Mouse (Mus musculus): ENCODE data around the gene Fnip2. TPM values are rescaled to one million over a fixed set of nuclear protein-coding genes. Genes with fewer than 3 reads are reported as not detected.

The Fnip2 gene
- polyA plus RNA-seq (2014; fragmentation: Nextera tagmentation; extraction: Ambion mirVana) = 5.9 and 7.4 TPM in 2 replicates

GRCm38 (mm10) chr3:79567703-79568362 lies at the start of gene Fnip2:
Fnip2 (minus strand) TSS chr3:79567796.
- no peaks in the 10 kb centered on the region for H3K36me3 ChIP-seq (ENCODE audit: control insufficient read depth, insufficient read depth, low read length)

GRCm38 (mm10) chr3:79609886-79610285 lies 42.3 kb upstream of the Fnip2 start:
- H3K36me3 ChIP-seq (ENCODE audit: control insufficient read depth, insufficient read depth, low read length) = peaks cover 21% of the 10 kb centered on the region
- H3K4me3 ChIP-seq (ENCODE audit: low read depth, low read length) = no peak overlapping the region
- no peak overlapping the region for H3K27ac ChIP-seq (ENCODE audit: low read length)
- no peaks in the 10 kb centered on the region for H3K9me3 ChIP-seq (ENCODE audit: control insufficient read depth, low read depth, low read length)
- ATAC-seq (ENCODE audit: insufficient number of reproducible peaks, insufficient read depth, low FRiP score, low read depth) = no peak
- no peaks in the 10 kb centered on the region for H3K27me3 ChIP-seq (ENCODE audit: control insufficient read depth, insufficient read depth, low read length)
- WGBS = 86% methylated on average over 2 of the region's 2 CpGs
- no peak overlapping the region for H3K4me2 ChIP-seq (replicated peaks; ENCODE audit: low read depth, low read length)
- no peaks in the 10 kb centered on the region for H3K4me1 ChIP-seq (ENCODE audit: control insufficient read depth, insufficient read depth, low read length)
- no peak overlapping the region for H3K9ac ChIP-seq (replicated peaks; ENCODE audit: low read depth, low read length)

More at GRCm38 (mm10) chr3:79567703-79568362, at the start of gene Fnip2:
- Histone ChIP-seq H3K4me1 (ENCODE audit: control insufficient read depth, insufficient read depth, low read length) (0 out of 2 replicates have a peak, but pooled peaks cover 4% of the 10 kb centered on the region), H3K27ac (ENCODE audit: low read length) (peak within 1 kb of the TSS; percentile 72; the same call in 1 of the 2 replicates), H3K9me3 (ENCODE audit: control insufficient read depth, low read depth, low read length) (no peaks in the 10 kb centered on the region), H3K4me3 (ENCODE audit: low read depth, low read length) (peak within 1 kb of the TSS; percentile 82), H3K27me3 (ENCODE audit: control insufficient read depth, insufficient read depth, low read length) (no peaks in the 10 kb centered on the region), H3K9ac (replicated peaks; ENCODE audit: low read depth, low read length) (peak within 1 kb of the TSS; percentile 76), H3K4me2 (replicated peaks; ENCODE audit: low read depth, low read length) (peak within 1 kb of the TSS; percentile 93)
- ATAC-seq (ENCODE audit: insufficient number of reproducible peaks, insufficient read depth, low FRiP score, low read depth) = peak; percentile 96
- under 1% methylated on average over 55 of the region's 55 CpGs for WGBS

GRCm38 (mm10) chr3:79595468-79595867 lies 27.9 kb upstream of the Fnip2 start:
- H3K36me3 ChIP-seq (ENCODE audit: control insufficient read depth, insufficient read depth, low read length) = peaks cover 54% of the 10 kb centered on the region
- WGBS = 92% methylated on average over 7 of the region's 7 CpGs

GRCm38 (mm10) chr3:79591793-79592471 lies 24.3 kb upstream of the Fnip2 start:
- Histone ChIP-seq H3K9me3 (ENCODE audit: control insufficient read depth, low read depth, low read length) (no peaks in the 10 kb centered on the region), H3K9ac (replicated peaks; ENCODE audit: low read depth, low read length) (peak overlapping the region; percentile 86), H3K4me2 (replicated peaks; ENCODE audit: low read depth, low read length) (peak overlapping the region; percentile 76), H3K27ac (ENCODE audit: low read length) (peak overlapping the region; percentile 89), H3K4me1 (ENCODE audit: control insufficient read depth, insufficient read depth, low read length) (peaks cover 5% of the 10 kb centered on the region; the same call in 1 of the 2 replicates), H3K27me3 (ENCODE audit: control insufficient read depth, insufficient read depth, low read length) (no peaks in the 10 kb centered on the region), H3K4me3 (ENCODE audit: low read depth, low read length) (peak overlapping the region; percentile 85), H3K36me3 (ENCODE audit: control insufficient read depth, insufficient read depth, low read length) (peaks cover 25% of the 10 kb centered on the region)
- no peak for ATAC-seq (ENCODE audit: insufficient number of reproducible peaks, insufficient read depth, low FRiP score, low read depth)
- WGBS = 3% methylated on average over 15 of the region's 15 CpGs

More at GRCm38 (mm10) chr3:79595468-79595867, 27.9 kb upstream of the Fnip2 start:
- ATAC-seq (ENCODE audit: insufficient number of reproducible peaks, insufficient read depth, low FRiP score, low read depth) = no peak
- Histone ChIP-seq H3K4me2 (replicated peaks; ENCODE audit: low read depth, low read length) (no peak overlapping the region), H3K4me3 (ENCODE audit: low read depth, low read length) (no peak overlapping the region), H3K27ac (ENCODE audit: low read length) (no peak overlapping the region), H3K27me3 (ENCODE audit: control insufficient read depth, insufficient read depth, low read length) (no peaks in the 10 kb centered on the region), H3K9me3 (ENCODE audit: control insufficient read depth, low read depth, low read length) (no peaks in the 10 kb centered on the region), H3K9ac (replicated peaks; ENCODE audit: low read depth, low read length) (no peak overlapping the region), H3K4me1 (ENCODE audit: control insufficient read depth, insufficient read depth, low read length) (peaks cover 5% of the 10 kb centered on the region; the same call in 1 of the 2 replicates)

- H3K9me3 ChIP-seq (ENCODE audit: control insufficient read depth, low read depth, low read length) = no peaks in the 10 kb centered on the region
- peak; percentile 82 for ATAC-seq (ENCODE audit: insufficient number of reproducible peaks, insufficient read depth, low FRiP score, low read depth)
- WGBS = 2% methylated on average over 63 of the region's 63 CpGs
- peak within 1 kb of the TSS; percentile 89 for H3K27ac ChIP-seq (ENCODE audit: low read length)
- peaks cover 17% of the 10 kb centered on the region for H3K36me3 ChIP-seq (ENCODE audit: control insufficient read depth, insufficient read depth, low read length)
- peak within 1 kb of the TSS; percentile 85 for H3K4me3 ChIP-seq (ENCODE audit: low read depth, low read length)
- peak within 1 kb of the TSS; percentile 76 for H3K4me2 ChIP-seq (replicated peaks; ENCODE audit: low read depth, low read length)
- H3K27me3 ChIP-seq (ENCODE audit: control insufficient read depth, insufficient read depth, low read length) = no peaks in the 10 kb centered on the region
- H3K4me1 ChIP-seq (ENCODE audit: control insufficient read depth, insufficient read depth, low read length) = peaks cover 5% of the 10 kb centered on the region; the same call in 1 of the 2 replicates
- H3K9ac ChIP-seq (replicated peaks; ENCODE audit: low read depth, low read length) = peak within 1 kb of the TSS; percentile 86
These were observed 23.5 kb upstream of the Fnip2 start, which contains the start of gene Ppid for GRCm38 (mm10) chr3:79590863-79591792. Ppid (plus strand) TSS chr3:79591342.

GRCm38 (mm10) chr3:79589671-79590070 lies 22.1 kb upstream of the Fnip2 start:
- Histone ChIP-seq H3K4me1 (ENCODE audit: control insufficient read depth, insufficient read depth, low read length) (peaks cover 5% of the 10 kb centered on the region; the same call in 1 of the 2 replicates), H3K36me3 (ENCODE audit: control insufficient read depth, insufficient read depth, low read length) (peaks cover 4% of the 10 kb centered on the region), H3K27me3 (ENCODE audit: control insufficient read depth, insufficient read depth, low read length) (no peaks in the 10 kb centered on the region), H3K4me2 (replicated peaks; ENCODE audit: low read depth, low read length) (no peak overlapping the region), H3K4me3 (ENCODE audit: low read depth, low read length) (no peak overlapping the region), H3K27ac (ENCODE audit: low read length) (no peak overlapping the region), H3K9ac (replicated peaks; ENCODE audit: low read depth, low read length) (no peak overlapping the region), H3K9me3 (ENCODE audit: control insufficient read depth, low read depth, low read length) (no peaks in the 10 kb centered on the region)
- WGBS = 78% methylated on average over 2 of the region's 2 CpGs
- no peak for ATAC-seq (ENCODE audit: insufficient number of reproducible peaks, insufficient read depth, low FRiP score, low read depth)

GRCm38 (mm10) chr3:79586804-79587203 lies 19.2 kb upstream of the Fnip2 start:
- 4% methylated on average over 6 of the region's 6 CpGs for WGBS
- H3K27ac ChIP-seq (ENCODE audit: low read length) = no peak overlapping the region
- peak; percentile 68; the same call in 1 of the 2 replicates for ATAC-seq (ENCODE audit: insufficient number of reproducible peaks, insufficient read depth, low FRiP score, low read depth)
- no peak overlapping the region for H3K4me3 ChIP-seq (ENCODE audit: low read depth, low read length)
- H3K4me2 ChIP-seq (replicated peaks; ENCODE audit: low read depth, low read length) = no peak overlapping the region
- H3K9ac ChIP-seq (replicated peaks; ENCODE audit: low read depth, low read length) = no peak overlapping the region
- H3K4me1 ChIP-seq (ENCODE audit: control insufficient read depth, insufficient read depth, low read length) = no peaks in the 10 kb centered on the region
- no peaks in the 10 kb centered on the region for H3K9me3 ChIP-seq (ENCODE audit: control insufficient read depth, low read depth, low read length)
- no peaks in the 10 kb centered on the region for H3K36me3 ChIP-seq (ENCODE audit: control insufficient read depth, insufficient read depth, low read length)
- no peaks in the 10 kb centered on the region for H3K27me3 ChIP-seq (ENCODE audit: control insufficient read depth, insufficient read depth, low read length)

Measured in stomach, embryonic 14.5 days (tissue).